Mouse (Mus musculus): Measurements from ENCODE around the gene Tfap2d.

DNA sequence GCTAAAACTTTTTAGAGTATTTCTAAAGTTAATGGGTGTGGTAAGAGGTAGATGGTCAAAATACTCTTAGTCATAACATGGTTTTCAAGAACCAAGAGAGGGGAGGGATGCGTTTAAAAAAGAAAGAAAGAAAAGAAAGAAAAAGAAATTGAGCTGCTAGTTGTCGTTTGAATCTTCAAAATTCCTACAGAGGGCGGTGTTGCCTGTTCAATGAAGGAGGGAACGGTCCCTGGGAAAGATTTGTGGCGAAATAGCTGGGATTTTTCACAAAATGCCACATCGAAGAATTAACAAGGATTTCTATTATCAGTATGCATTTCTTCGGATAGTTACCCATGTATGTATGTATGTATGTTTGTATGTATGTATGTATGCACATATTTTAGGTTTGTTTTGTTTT is 103.4 kb downstream of the Tfap2d start:
- TF ChIP-seq CTCF (IDR thresholded peaks at IDR 0.05; ENCODE audit: control insufficient read depth, insufficient read depth, low read length) (no peak), POLR2A (IDR thresholded peaks at IDR 0.05; ENCODE audit: borderline replicate concordance, control insufficient read depth, low read depth, low read length) (no peak)
